Mouse (Mus musculus): Measurements from ENCODE around the gene Tnip1. TPM values are rescaled to one million over a fixed set of nuclear protein-coding genes. Genes with fewer than 3 reads are reported as not detected.

Tnip1 gene
- total and polyA plus RNA-seq, 2 experiments from 2014 or later: 16.6 to 19.7 TPM

DNA sequence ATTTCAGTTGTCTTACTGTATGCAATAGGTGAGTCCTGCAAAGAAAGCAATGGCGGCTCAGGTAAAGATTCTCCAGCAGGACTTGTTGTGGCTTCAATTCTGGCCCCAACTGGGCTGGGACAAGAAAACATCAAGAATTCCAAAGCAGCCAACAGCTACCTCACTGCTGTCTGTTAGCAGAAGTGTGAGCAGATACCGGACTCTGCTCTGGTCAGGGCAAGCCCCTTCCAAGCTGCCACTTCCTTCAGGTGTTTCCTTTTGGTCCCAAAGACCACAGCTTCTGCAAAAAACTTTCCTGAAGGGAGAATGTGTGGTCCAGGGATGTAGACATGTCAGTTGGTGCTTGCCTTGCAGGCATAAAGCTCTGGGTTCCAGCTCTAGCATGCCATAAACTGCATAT, 13.0 kb upstream of the Tnip1 start:
- DNase-seq (ENCODE audit: low spot score) (no peak), ATAC-seq (ENCODE audit: insufficient read depth, low read depth) (no peak)
- WGBS: 85% methylated on average over 2 of the region's 2 CpGs
- no peak overlapping the region for H3K4me2 ChIP-seq (ENCODE audit: low read depth, low read length)
- no peak overlapping the region for H3K9ac ChIP-seq (replicated peaks; ENCODE audit: low read depth, low read length)
- no peak overlapping the region for H3K27ac ChIP-seq (ENCODE audit: low read depth)
- no peak overlapping the region for H3K4me3 ChIP-seq (ENCODE audit: low read depth, low read length)
- TF ChIP-seq CTCF (IDR thresholded peaks at IDR 0.05; ENCODE audit: low read depth): no peak
- no peak for TF ChIP-seq EP300 (IDR thresholded peaks at IDR 0.05; ENCODE audit: low read depth)
- H3K36me3 ChIP-seq (replicated peaks; ENCODE audit: control insufficient read depth, insufficient read depth, low read length): peaks cover 32% of the 10 kb centered on the region
- H3K9me3 ChIP-seq (replicated peaks; ENCODE audit: control insufficient read depth, low read length): no peaks in the 10 kb centered on the region
- no peaks in the 10 kb centered on the region for H3K27me3 ChIP-seq (ENCODE audit: control insufficient read depth, insufficient read depth, low read length)
- peaks cover 13% of the 10 kb centered on the region for H3K4me1 ChIP-seq (ENCODE audit: control insufficient read depth, insufficient read depth)

- Histone ChIP-seq H3K4me2 (ENCODE audit: low read depth, low read length) (no peak overlapping the region), H3K4me1 (ENCODE audit: control insufficient read depth, insufficient read depth) (peaks cover 13% of the 10 kb centered on the region), H3K9ac (replicated peaks; ENCODE audit: low read depth, low read length) (no peak overlapping the region), H3K27ac (ENCODE audit: low read depth) (no peak overlapping the region), H3K36me3 (replicated peaks; ENCODE audit: control insufficient read depth, insufficient read depth, low read length) (peaks cover 27% of the 10 kb centered on the region), H3K4me3 (ENCODE audit: low read depth, low read length) (no peak overlapping the region), H3K27me3 (ENCODE audit: control insufficient read depth, insufficient read depth, low read length) (no peaks in the 10 kb centered on the region), H3K9me3 (replicated peaks; ENCODE audit: control insufficient read depth, low read length) (no peaks in the 10 kb centered on the region)
- DNase-seq (ENCODE audit: low spot score): no peak
- 82% methylated on average over 5 of the region's 5 CpGs for WGBS
- no peak for TF ChIP-seq CTCF (IDR thresholded peaks at IDR 0.05; ENCODE audit: low read depth)
- no peak for TF ChIP-seq EP300 (IDR thresholded peaks at IDR 0.05; ENCODE audit: low read depth)
- ATAC-seq (ENCODE audit: insufficient read depth, low read depth): no peak
These were observed 12.6 kb upstream of the Tnip1 start for GRCm38 (mm10) chr11:54975340-54975739.

DNA sequence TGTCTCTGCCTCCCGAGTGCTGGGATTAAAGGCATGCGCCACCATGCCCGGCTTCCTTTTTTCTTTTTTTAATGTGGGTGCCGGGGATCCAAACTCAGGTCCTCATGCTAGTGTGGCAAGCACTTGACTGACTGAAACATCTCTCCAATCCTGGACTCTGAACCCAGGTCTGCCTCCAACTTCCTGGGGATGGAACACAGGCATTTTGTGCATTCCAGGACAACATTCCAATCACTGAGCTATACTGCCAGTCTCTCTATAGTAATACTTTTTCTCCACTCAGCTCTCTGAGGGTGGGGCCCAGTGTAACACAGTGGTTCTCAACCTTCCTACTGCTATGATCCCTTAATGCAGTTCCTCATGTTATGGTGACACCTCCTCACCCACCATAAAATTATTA, 11.9 kb upstream of the Tnip1 start:
- Histone ChIP-seq H3K27me3 (ENCODE audit: control insufficient read depth, insufficient read depth, low read length) (no peaks in the 10 kb centered on the region), H3K9ac (replicated peaks; ENCODE audit: low read depth, low read length) (no peak overlapping the region), H3K4me2 (ENCODE audit: low read depth, low read length) (no peak overlapping the region), H3K36me3 (replicated peaks; ENCODE audit: control insufficient read depth, insufficient read depth, low read length) (peaks cover 20% of the 10 kb centered on the region), H3K4me3 (ENCODE audit: low read depth, low read length) (no peak overlapping the region), H3K9me3 (replicated peaks; ENCODE audit: control insufficient read depth, low read length) (no peaks in the 10 kb centered on the region), H3K4me1 (ENCODE audit: control insufficient read depth, insufficient read depth) (peaks cover 13% of the 10 kb centered on the region), H3K27ac (ENCODE audit: low read depth) (no peak overlapping the region)
- TF ChIP-seq CTCF (IDR thresholded peaks at IDR 0.05; ENCODE audit: low read depth) (no peak), EP300 (IDR thresholded peaks at IDR 0.05; ENCODE audit: low read depth) (no peak)
- DNase-seq (ENCODE audit: low spot score) (no peak), ATAC-seq (ENCODE audit: insufficient read depth, low read depth) (no peak; the same call in 1 of the 2 replicates)
- WGBS: 78% methylated on average over 4 of the region's 4 CpGs

DNA sequence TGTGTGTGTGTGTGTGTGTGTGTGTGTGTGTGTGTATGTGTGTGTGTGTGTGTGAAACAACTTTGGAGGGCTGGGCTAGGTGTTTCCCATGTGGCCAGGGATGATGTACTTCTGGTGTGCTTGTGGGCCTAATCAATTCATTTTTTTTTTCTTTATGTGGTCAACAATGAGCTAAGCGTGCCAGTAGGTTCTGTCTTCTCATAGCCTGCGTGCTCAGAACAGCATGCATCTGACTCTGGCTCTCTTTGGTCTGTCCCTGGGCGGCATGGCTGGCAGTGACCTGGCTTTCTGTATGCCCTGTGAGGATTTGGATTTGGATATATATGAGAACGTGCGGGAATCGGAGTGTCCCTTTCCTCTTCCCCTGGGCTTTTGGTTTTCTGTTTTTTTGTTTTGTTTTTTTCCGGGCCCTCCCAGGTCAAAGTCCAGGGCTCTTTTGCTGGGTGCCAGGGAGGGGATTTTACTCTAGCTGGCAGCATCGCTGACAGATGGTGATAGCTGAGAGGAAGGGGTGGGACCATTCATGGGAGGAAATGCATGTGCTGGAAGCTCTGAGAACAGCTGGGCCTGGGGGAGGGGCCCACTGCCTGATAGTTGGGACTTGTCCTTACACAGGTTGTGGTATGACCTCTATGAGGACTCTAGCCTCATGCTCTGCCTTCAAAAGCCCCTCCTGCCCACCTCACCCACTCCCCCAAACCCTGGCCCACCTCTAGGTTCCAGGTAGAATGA, 10.9 kb upstream of the Tnip1 start:
- peaks cover 10% of the 10 kb centered on the region for H3K36me3 ChIP-seq (replicated peaks; ENCODE audit: control insufficient read depth, insufficient read depth, low read length)
- no peaks in the 10 kb centered on the region for H3K9me3 ChIP-seq (replicated peaks; ENCODE audit: control insufficient read depth, low read length)
- H3K4me2 ChIP-seq (ENCODE audit: low read depth, low read length): no peak overlapping the region
- WGBS: 39% methylated on average over 8 of the region's 8 CpGs
- ATAC-seq (ENCODE audit: insufficient read depth, low read depth) (peak; percentile 82), DNase-seq (ENCODE audit: low spot score) (peak; percentile 82)
- H3K9ac ChIP-seq (replicated peaks; ENCODE audit: low read depth, low read length): no peak overlapping the region
- H3K4me1 ChIP-seq (ENCODE audit: control insufficient read depth, insufficient read depth): peaks cover 13% of the 10 kb centered on the region
- H3K4me3 ChIP-seq (ENCODE audit: low read depth, low read length): no peak overlapping the region
- TF ChIP-seq CTCF (IDR thresholded peaks at IDR 0.05; ENCODE audit: low read depth): no peak
- TF ChIP-seq EP300 (IDR thresholded peaks at IDR 0.05; ENCODE audit: low read depth): no peak
- no peaks in the 10 kb centered on the region for H3K27me3 ChIP-seq (ENCODE audit: control insufficient read depth, insufficient read depth, low read length)
- H3K27ac ChIP-seq (ENCODE audit: low read depth): peak overlapping the region; percentile 58; the same call in 1 of the 2 replicates

- 56% methylated on average over 4 of the region's 6 CpGs for WGBS
- H3K4me2 ChIP-seq (ENCODE audit: low read depth, low read length): no peak overlapping the region
- no peak overlapping the region for H3K9ac ChIP-seq (replicated peaks; ENCODE audit: low read depth, low read length)
- peaks cover 13% of the 10 kb centered on the region for H3K4me1 ChIP-seq (ENCODE audit: control insufficient read depth, insufficient read depth)
- DNase-seq (ENCODE audit: low spot score): no peak
- peaks cover 2% of the 10 kb centered on the region; the same call in 1 of the 2 replicates for H3K36me3 ChIP-seq (replicated peaks; ENCODE audit: control insufficient read depth, insufficient read depth, low read length)
- H3K9me3 ChIP-seq (replicated peaks; ENCODE audit: control insufficient read depth, low read length): no peaks in the 10 kb centered on the region
- ATAC-seq (ENCODE audit: insufficient read depth, low read depth): no peak
- H3K27ac ChIP-seq (ENCODE audit: low read depth): peak overlapping the region; percentile 58; the same call in 1 of the 2 replicates
- H3K27me3 ChIP-seq (ENCODE audit: control insufficient read depth, insufficient read depth, low read length): no peaks in the 10 kb centered on the region
- no peak overlapping the region for H3K4me3 ChIP-seq (ENCODE audit: low read depth, low read length)
- no peak for TF ChIP-seq EP300 (IDR thresholded peaks at IDR 0.05; ENCODE audit: low read depth)
- no peak for TF ChIP-seq CTCF (IDR thresholded peaks at IDR 0.05; ENCODE audit: low read depth)
These were observed 10.1 kb upstream of the Tnip1 start for GRCm38 (mm10) chr11:54972789-54973188.
